Mouse (Mus musculus) hindbrain, embryonic 15.5 days (tissue): ENCODE measurements around the gene Micall2. TPM values are rescaled to one million over a fixed set of nuclear protein-coding genes. Genes with fewer than 3 reads are reported as not detected.

Source experiments
- ATAC-seq: fragments of 200-750 bp; cut with Nextera tagmentation; 2 replicates; pipeline ENCODE4 v1.8.0; 2017; ENCODE audit warnings: low read depth, moderate number of reproducible peaks, moderate TSS enrichment; ENCODE audit not compliant: low FRiP score
- H3K27ac ChIP-seq: fragments of 300-500 bp; sonication (generic); replicated peaks from 2 replicates; pipeline ENCODE4 v1.5.1; 2015; ENCODE audit warnings: mild to moderate bottlenecking, inconsistent platforms
- H3K27me3 ChIP-seq: fragments of 300-500 bp; sonication (generic); 2 replicates; pipeline ENCODE4 v1.6.1; 2015; ENCODE audit warnings: control low read depth, inconsistent platforms
- H3K36me3 ChIP-seq: fragments of 300-500 bp; sonication (generic); 2 replicates; pipeline ENCODE4 v1.6.1; 2015; ENCODE audit warnings: control low read depth, inconsistent platforms
- H3K4me1 ChIP-seq: fragments of 300-500 bp; sonication (generic); replicated peaks from 2 replicates; pipeline ENCODE4 v1.6.1; 2015; ENCODE audit warnings: control low read depth, inconsistent platforms
- H3K4me2 ChIP-seq: fragments of 300-500 bp; sonication (generic); 2 replicates; pipeline ENCODE4 v1.6.1; 2015; ENCODE audit warnings: moderate library complexity, mild to moderate bottlenecking, inconsistent platforms
- H3K4me3 ChIP-seq: fragments of 300-500 bp; sonication (generic); 2 replicates; pipeline ENCODE4 v1.5.1; 2015; ENCODE audit warnings: mild to moderate bottlenecking, inconsistent platforms
- H3K9ac ChIP-seq: fragments of 300-500 bp; sonication (generic); 2 replicates; pipeline ENCODE4 v1.6.1; 2015; ENCODE audit warnings: inconsistent platforms
- H3K9me3 ChIP-seq: fragments of 300-500 bp; sonication (generic); 2 replicates; pipeline ENCODE4 v1.6.1; 2016; ENCODE audit warnings: control low read depth, inconsistent platforms
- WGBS: fragments of 180-500 bp; shearing (Covaris S2); methylation state at CpG from one replicate; pipeline ENCODE4 v1.1.7; 2015; 5-methylcytosine and 5-hydroxymethylcytosine counted together
- polyA plus RNA-seq: library from polyadenylated mRNA; unstranded; fragments of >200 nt; fragmentation: Nextera tagmentation; extraction: Ambion mirVana; gene quantifications from 2 replicates; pipeline ENCODE4 v1.2.1, GENCODE M21; 2015

The Micall2 gene
- polyA plus RNA-seq: 10.1 and 12.2 TPM in 2 replicates

- H3K4me1 ChIP-seq: peaks cover 43% of the 10 kb centered on the region
- WGBS: 4% methylated on average over 50 of the region's 50 CpGs
- peak; percentile 96 for ATAC-seq
Measured at GRCm38 (mm10) chr5:139735677-139736503, at the start of gene Micall2. Gene Micall2, minus strand, starts transcription at chr5:139736336.

GRCm38 (mm10) chr5:139781406-139781805 lies 45.3 kb upstream of the Micall2 start:
- no peak for ATAC-seq
- no peak overlapping the region for H3K4me2 ChIP-seq
- no peaks in the 10 kb centered on the region for H3K4me1 ChIP-seq
- no peaks in the 10 kb centered on the region for H3K9me3 ChIP-seq
- H3K27ac ChIP-seq: no peak overlapping the region
- no peaks in the 10 kb centered on the region for H3K27me3 ChIP-seq
- H3K9ac ChIP-seq: no peak overlapping the region
- whole genome bisulfite sequencing: 85% methylated on average over 8 of the region's 8 CpGs
- H3K4me3 ChIP-seq: no peak overlapping the region
- no peaks in the 10 kb centered on the region for H3K36me3 ChIP-seq

More at GRCm38 (mm10) chr5:139735677-139736503, at the start of gene Micall2:
- no peaks in the 10 kb centered on the region for H3K9me3 ChIP-seq
- H3K4me2 ChIP-seq: peak within 1 kb of the TSS; percentile 93
- no peaks in the 10 kb centered on the region for H3K36me3 ChIP-seq
- H3K27me3 ChIP-seq: no peaks in the 10 kb centered on the region
- peak within 1 kb of the TSS; percentile 60 for H3K9ac ChIP-seq
- H3K27ac ChIP-seq: peak within 1 kb of the TSS; percentile 46; the same call in 1 of the 2 replicates
- H3K4me3 ChIP-seq: peak within 1 kb of the TSS; percentile 52

GRCm38 (mm10) chr5:139776966-139777365 lies 40.8 kb upstream of the Micall2 start:
- H3K4me1 ChIP-seq: peaks cover 12% of the 10 kb centered on the region
- H3K4me2 ChIP-seq: no peak overlapping the region
- no peak for ATAC-seq
- H3K36me3 ChIP-seq: peaks cover 10% of the 10 kb centered on the region; the same call in 1 of the 2 replicates
- H3K9me3 ChIP-seq: no peaks in the 10 kb centered on the region
- H3K4me3 ChIP-seq: no peak overlapping the region
- no peak overlapping the region for H3K9ac ChIP-seq
- WGBS: 78% methylated on average over 5 of the region's 5 CpGs
- no peak overlapping the region for H3K27ac ChIP-seq
- H3K27me3 ChIP-seq: no peaks in the 10 kb centered on the region

DNA sequence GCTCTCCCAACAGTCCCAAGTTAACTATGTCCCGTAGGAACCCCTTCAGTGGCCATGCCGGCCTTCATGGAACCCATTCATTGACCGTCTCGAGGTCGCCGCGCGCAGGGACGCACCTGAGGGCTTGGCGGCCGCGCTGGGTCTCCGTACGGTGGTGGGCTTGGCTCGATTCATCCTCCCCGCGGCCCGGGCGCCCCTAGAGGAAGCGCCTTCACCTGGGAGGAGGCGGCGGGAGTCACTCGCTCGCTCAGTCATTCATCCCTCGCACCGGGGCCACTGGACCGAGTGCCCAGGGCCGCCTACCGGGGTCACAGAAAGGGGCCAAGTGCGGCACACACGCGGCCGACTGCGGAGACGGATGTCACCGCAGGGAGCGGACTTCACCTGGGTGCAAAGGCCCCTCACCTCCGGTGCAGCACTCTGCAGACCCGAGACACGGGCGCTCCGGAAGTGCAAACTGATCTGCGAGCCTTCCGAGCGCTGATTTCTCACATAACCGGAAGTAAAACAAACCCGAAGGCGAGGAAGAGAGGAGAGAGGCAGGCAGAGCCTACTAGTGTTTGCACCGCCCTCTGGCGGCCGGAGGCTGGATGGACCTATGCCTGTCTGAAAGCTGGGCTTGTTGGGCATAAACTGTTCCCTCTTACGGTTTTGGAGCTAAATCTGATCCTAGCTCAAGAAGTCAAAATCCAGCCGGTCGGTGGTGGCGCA lies 39.2 kb upstream of the Micall2 start, which contains the start of gene Ints1:
Gene Ints1 (minus strand): TSS at position 459 of the 711 bp plus-strand sequence.
- peaks cover 12% of the 10 kb centered on the region for H3K4me1 ChIP-seq
- no peaks in the 10 kb centered on the region for H3K9me3 ChIP-seq
- peak within 1 kb of the TSS; percentile 60 for H3K27ac ChIP-seq
- peak within 1 kb of the TSS; percentile 95 for H3K4me3 ChIP-seq
- WGBS: under 1% methylated on average over 55 of the region's 55 CpGs
- peak; percentile 91 for ATAC-seq
- no peaks in the 10 kb centered on the region for H3K27me3 ChIP-seq
- peak within 1 kb of the TSS; percentile 88 for H3K9ac ChIP-seq
- H3K4me2 ChIP-seq: peak within 1 kb of the TSS; percentile 93
- H3K36me3 ChIP-seq: peaks cover 25% of the 10 kb centered on the region

DNA sequence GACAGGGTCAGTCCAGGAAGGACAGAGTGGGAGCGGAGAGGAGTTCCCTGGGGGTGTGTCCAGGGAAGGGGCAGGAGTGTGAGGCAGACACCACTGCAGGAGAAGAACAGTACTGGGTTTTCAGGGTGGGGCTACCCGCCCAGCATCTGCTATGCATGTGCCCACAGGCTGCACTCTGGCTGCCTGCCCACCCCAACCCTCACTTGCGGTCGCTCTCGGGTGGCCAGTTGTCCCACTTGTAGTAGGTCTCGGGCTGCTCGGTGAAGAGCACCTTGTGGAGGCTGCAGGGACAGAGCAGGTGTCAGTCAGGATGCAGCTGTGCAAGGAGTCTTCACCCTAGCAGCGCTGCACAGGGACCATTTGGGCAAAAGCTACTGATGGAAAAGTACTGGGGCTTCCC lies 32.1 kb upstream of the Micall2 start:
- ATAC-seq: no peak
- Histone ChIP-seq H3K27me3 (no peaks in the 10 kb centered on the region), H3K9me3 (no peaks in the 10 kb centered on the region), H3K27ac (no peak overlapping the region), H3K4me2 (no peak overlapping the region), H3K9ac (no peak overlapping the region), H3K4me3 (no peak overlapping the region), H3K4me1 (no peaks in the 10 kb centered on the region), H3K36me3 (peaks cover 90% of the 10 kb centered on the region)
- WGBS: 94% methylated on average over 8 of the region's 8 CpGs

GRCm38 (mm10) chr5:139764296-139764695 lies 28.2 kb upstream of the Micall2 start:
- no peak overlapping the region for H3K4me2 ChIP-seq
- no peaks in the 10 kb centered on the region for H3K27me3 ChIP-seq
- peaks cover 93% of the 10 kb centered on the region for H3K36me3 ChIP-seq
- no peak overlapping the region for H3K27ac ChIP-seq
- 72% methylated on average over 11 of the region's 11 CpGs for WGBS
- H3K9me3 ChIP-seq: no peaks in the 10 kb centered on the region
- H3K4me1 ChIP-seq: no peaks in the 10 kb centered on the region
- H3K4me3 ChIP-seq: no peak overlapping the region
- H3K9ac ChIP-seq: no peak overlapping the region
- no peak for ATAC-seq

- H3K4me1 ChIP-seq: no peaks in the 10 kb centered on the region
- 90% methylated on average over 16 of the region's 16 CpGs for WGBS
- H3K36me3 ChIP-seq: peaks cover 84% of the 10 kb centered on the region
- H3K4me3 ChIP-seq: no peak overlapping the region
- H3K9ac ChIP-seq: no peak overlapping the region
- no peaks in the 10 kb centered on the region for H3K9me3 ChIP-seq
- H3K27me3 ChIP-seq: no peaks in the 10 kb centered on the region
- no peak for ATAC-seq
- H3K27ac ChIP-seq: no peak overlapping the region
- H3K4me2 ChIP-seq: no peak overlapping the region
Measured at GRCm38 (mm10) chr5:139758096-139758495, 22.0 kb upstream of the Micall2 start.

DNA sequence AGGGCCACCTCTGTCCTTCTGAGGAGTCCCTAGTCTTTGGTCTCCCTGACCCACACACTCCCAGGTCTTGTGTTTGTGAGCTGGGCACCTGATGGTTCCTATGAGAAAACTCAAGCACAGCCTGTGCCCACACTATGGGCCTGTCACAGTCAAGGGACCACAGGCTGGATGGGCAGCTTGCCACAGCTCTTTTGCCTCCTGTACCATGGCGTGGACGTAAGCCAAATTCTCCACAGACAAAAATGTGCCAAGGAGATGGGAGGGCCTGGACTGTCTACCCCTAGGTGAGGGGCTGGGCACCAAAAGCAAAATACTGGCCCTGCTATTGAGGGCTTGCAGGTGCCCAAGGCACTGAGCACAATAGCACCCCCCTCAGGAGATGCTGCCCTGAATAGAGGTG lies 20.4 kb upstream of the Micall2 start:
- no peak for ATAC-seq
- Histone ChIP-seq H3K4me1 (no peaks in the 10 kb centered on the region), H3K4me2 (no peak overlapping the region), H3K9ac (no peak overlapping the region), H3K36me3 (peaks cover 82% of the 10 kb centered on the region), H3K4me3 (no peak overlapping the region), H3K9me3 (no peaks in the 10 kb centered on the region), H3K27me3 (no peaks in the 10 kb centered on the region), H3K27ac (no peak overlapping the region)
- WGBS: 83% methylated on average over 2 of the region's 2 CpGs

DNA sequence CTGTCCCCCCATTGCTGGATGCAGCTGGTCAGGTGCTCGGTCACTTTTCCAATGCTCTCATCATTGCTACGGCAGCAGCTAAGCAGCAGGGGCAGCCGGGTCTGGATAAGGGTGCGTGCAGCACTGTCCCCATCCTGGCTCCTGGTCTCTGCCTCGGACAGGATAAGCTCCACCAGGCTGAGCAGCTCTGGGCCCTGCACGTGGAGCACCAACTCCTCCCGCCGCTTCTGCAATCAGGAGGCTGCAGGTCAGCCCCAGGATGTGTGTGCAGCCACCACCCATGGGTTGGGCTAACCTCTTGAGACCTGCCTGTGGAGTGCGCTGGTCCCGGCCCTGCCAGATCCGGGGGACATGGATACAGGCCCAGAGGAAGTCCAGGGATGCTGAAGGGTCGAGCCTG lies 20.0 kb upstream of the Micall2 start:
- H3K9ac ChIP-seq: no peak overlapping the region
- H3K4me1 ChIP-seq: no peaks in the 10 kb centered on the region
- WGBS: 88% methylated on average over 12 of the region's 12 CpGs
- no peaks in the 10 kb centered on the region for H3K27me3 ChIP-seq
- no peak overlapping the region for H3K4me3 ChIP-seq
- H3K27ac ChIP-seq: no peak overlapping the region
- H3K36me3 ChIP-seq: peaks cover 82% of the 10 kb centered on the region
- ATAC-seq: no peak
- no peaks in the 10 kb centered on the region for H3K9me3 ChIP-seq
- H3K4me2 ChIP-seq: no peak overlapping the region

DNA sequence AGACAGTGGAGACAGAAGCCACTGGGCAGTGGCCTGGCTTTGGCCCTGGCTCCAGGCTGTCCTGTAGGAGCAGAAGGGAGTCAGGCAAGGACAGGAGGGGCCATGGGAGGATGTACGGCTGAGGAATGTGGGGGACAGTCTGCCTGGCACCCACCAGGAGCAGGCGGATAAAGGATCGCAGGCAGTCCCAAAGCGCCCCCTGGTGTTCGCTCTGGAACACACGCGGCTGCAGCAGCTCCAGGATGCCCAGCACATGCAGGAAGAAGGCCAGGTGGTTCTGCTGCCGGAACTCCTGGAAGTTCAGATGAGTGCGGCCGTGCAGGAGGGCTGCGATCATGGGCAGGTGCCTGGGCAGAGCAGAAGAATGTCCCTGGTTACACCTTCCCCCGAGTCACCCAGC lies 18.6 kb upstream of the Micall2 start:
- Histone ChIP-seq H3K27ac (no peak overlapping the region), H3K27me3 (no peaks in the 10 kb centered on the region), H3K9me3 (no peaks in the 10 kb centered on the region), H3K4me1 (0 out of 2 replicates have a peak, but pooled peaks cover 3% of the 10 kb centered on the region), H3K4me3 (no peak overlapping the region), H3K36me3 (peaks cover 75% of the 10 kb centered on the region), H3K9ac (no peak overlapping the region), H3K4me2 (no peak overlapping the region)
- ATAC-seq: no peak
- 27% methylated on average over 12 of the region's 12 CpGs for WGBS

GRCm38 (mm10) chr5:139750535-139750934 lies 14.4 kb upstream of the Micall2 start:
- ATAC-seq: 0 out of 2 replicates have a peak, but pooled peaks have one; percentile 24
- Histone ChIP-seq H3K9ac (no peak overlapping the region), H3K27ac (no peak overlapping the region), H3K4me2 (no peak overlapping the region), H3K4me3 (no peak overlapping the region), H3K27me3 (no peaks in the 10 kb centered on the region), H3K9me3 (no peaks in the 10 kb centered on the region), H3K4me1 (0 out of 2 replicates have a peak, but pooled peaks cover 3% of the 10 kb centered on the region), H3K36me3 (peaks cover 43% of the 10 kb centered on the region)
